Mouse (Mus musculus): ENCODE data around the gene Pcca.
A peak's percentile ranks its signal among the peaks of the same experiment; 100 is the strongest.
"Not testable (repeated sequence)": the region's sequence is repeated elsewhere in the genome, so short reads cannot be mapped to it uniquely, and the experiment has no call there.

Pcca gene

DNA sequence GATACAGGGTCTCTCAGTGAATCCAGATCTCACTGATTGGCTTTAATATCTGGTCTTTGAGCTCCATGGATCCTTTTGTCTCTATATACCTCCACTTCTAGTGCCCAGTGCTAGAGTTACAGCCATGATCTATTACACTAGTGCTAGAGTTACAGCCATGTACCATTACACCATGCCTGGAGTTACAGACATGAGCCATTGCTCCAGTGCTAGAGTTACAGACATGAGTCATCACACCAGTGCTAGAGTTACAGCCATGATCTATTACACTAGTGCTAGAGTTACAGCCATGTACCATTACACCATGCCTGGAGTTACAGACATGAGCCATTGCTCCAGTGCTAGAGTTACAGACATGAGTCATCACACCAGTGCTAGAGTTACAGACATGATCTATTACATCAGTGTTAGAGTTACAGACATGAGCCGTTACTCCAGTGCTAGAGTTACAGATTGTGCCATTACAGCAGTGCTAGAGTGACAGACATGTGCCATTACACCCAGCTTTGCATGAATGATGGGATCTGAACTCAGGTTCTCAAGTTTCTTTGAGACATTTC is 26.8 kb downstream of the Pcca start:
- DNase-seq (ENCODE audit: inconsistent ontology term) = not testable (repeated sequence)

DNA sequence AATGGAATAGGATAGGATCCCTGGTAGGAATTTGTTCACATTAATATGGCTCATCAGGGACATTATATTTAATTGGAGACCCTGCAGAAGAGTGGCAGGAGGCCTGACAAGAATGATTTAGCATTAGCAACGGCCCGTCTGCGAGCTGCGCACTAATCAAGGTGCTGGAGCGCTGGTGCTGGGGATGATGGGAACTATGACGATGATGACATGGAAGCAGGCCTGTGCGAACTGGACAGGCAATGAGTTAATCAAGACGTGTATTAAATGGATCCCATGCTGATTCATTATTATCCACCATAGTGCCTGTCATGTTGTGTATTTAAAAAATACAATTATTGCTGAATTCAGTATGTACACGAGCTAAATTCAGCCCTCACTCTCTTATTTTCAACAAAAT is 36.7 kb downstream of the Pcca start:
- DNase-seq (ENCODE audit: inconsistent ontology term) = no peak

DNA sequence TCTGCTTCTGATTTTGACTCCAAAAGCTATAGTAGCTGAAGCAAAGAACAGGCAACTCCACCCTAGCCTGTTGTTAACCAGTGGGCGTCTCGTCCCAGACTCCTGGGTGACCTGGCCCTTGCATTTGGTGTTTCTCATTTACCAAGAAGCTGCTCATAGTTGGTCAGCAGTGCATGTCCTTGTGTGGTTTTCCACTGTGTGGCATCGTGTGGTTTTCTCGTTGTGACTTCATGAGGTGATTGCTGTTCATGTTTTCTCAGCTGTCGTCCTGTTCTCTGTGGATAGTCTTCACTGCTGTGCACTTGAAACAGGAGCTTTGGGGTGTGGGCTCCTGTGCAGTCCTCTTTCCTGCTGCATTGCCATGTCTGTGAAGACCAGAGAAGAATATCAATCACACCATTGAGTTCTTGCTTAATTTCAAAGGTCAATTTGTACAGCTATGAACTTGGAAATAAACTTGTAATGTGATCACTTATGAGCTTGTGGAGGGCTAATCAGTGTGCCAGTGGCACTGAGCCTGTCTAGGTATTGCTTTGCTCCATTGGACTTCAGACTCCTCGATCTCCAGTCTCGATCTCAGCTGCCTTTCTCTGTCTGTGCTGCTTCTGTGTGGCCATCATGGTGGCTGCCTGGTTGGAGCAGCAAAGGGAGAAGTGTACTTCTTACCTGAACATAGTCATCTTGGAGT is 40.1 kb downstream of the Pcca start:
- DNase-seq (ENCODE audit: inconsistent ontology term) = no peak

DNA sequence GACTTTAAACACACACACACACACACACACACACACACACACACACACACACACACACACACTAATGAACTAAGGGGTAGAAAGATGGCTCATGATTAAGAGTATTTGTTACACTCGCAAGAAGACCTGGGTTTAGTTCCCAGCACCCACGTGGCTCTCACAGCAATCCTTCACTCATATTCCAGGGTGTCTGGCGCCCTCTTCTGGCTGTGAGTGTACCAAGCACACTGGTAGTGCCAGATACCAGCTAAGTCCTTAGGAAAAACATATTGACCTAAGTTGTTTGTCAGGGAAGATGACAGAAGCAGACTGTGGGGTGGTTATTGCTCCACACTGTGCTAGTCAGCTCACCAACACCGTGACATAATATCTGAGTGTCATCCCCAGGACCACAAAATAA is 43.7 kb downstream of the Pcca start:
- no peak for DNase-seq (ENCODE audit: inconsistent ontology term)

DNA sequence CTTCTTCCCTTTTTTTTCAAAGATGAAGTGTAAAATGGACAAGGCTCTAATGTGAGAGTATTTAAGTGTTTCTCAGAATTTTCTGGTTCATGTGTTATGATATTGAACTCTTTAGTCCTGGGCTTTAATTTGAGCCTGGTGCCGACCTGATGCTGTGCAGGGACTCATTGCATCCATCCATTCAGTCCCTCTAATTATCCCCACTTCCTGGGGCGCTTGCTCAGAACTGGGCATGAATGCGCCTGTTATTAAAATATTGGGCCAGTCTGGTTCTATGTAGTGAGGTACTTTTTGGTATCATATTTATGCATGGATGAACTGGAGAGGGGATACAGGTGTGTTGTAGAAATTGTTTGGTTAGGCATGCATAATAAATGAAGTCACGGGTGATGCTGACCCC is 47.9 kb downstream of the Pcca start:
- DNase-seq (ENCODE audit: inconsistent ontology term) = peak; percentile 46

DNA sequence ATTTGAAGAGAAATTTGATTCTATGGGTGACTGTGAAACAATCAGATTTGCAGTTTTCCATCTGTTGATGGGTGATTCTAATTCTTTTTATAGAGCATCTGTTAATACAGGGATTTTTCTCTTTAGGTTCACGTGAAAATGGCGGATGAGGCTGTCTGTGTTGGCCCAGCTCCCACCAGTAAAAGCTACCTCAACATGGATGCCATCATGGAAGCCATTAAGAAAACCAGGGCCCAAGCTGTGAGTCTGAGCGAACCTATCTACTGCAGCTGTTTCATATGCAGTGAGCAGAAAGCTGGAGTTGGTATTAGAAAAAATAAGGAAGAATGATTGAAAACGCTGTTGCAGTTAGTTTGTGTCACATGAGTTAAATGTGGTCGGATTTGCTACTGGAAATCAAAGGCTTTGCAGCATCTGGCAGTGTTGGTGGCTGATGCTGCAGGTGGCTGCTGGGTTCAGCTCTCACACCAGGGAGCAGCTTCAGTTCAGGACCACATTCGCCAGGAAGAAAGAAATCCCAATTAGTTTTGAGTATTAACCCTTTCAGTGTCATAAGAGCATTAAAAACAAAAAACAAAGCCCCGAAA is 48.5 kb downstream of the Pcca start:
- DNase-seq (ENCODE audit: inconsistent ontology term) = no peak

DNA sequence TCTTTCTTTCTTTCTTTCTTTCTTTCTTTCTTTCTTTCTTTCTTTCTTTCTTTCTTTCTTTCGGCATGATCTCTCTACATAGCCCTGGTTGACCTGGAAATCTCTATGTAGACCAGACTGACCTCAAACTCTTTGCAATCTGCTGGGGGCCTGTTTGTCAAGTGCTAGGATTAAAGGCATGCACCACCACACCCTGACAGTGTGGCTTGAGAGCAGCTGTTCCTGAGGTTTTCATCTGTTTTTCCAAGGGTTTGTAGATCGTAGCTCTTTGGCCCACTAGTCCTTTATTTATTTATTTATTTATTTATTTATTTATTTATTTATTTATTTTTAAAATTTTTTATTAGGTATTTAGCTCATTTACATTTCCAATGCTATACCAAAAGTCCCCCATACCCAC is 50.0 kb downstream of the Pcca start:
- not testable (repeated sequence) for DNase-seq (ENCODE audit: inconsistent ontology term)

DNA sequence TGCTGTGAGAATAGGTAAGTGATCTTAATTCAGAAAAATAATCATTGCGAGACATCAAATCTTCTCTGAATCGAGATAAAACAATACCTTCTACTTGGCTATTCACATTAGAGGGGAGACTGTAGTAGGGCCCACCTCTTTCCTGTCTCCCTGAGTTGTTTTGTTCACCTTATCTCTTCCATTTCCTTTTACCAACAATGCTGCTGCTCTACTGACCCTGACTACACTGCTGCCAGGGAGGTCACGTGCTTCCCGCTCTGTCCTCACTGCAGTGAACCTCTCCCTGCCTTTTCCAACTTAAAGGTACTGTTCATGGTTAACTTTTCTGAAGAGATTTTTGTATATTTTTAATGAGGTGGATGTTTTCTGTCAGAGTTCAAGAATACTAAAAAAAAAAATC is 52.8 kb downstream of the Pcca start:
- DNase-seq (ENCODE audit: inconsistent ontology term) = no peak

DNA sequence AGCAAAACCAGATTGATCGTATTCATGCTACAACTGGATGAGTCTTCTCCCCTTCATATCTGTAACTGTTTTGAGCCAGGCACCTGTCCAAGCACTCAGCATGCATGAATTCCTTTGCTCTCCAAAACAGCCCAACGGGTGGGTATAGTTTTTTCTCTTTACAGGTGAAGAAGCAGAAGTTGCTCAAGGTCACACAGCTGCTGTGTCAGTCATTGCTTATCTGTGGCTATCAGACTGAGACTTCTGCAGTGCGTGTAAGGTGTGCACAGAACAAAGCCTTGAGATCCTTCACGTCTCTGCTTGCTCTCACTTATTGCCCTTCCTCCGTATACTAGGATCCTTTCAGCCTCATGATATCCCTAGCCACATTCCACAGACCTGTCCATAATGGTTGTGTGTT is 63.4 kb downstream of the Pcca start:
- no peak for DNase-seq (ENCODE audit: inconsistent ontology term)

DNA sequence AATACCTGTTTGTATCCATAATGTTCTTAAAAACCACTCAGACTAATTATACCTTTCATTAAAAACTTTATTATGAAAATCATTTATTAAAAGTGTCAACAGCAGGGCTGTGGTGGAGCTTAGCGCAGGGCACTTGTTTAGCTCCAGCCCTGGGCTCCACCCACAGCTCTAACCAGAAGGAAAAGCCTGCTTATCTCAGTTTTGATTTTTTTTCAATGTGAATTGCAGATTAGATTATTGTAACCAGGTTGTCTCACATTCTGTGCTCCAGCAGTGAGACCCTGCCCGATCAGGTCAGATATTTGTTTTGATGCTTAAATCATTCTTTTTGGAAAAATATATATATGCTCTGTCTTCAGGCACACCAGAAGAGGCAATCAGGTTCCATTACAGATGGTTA is 64.7 kb downstream of the Pcca start:
- DNase-seq (ENCODE audit: inconsistent ontology term) = no peak

DNA sequence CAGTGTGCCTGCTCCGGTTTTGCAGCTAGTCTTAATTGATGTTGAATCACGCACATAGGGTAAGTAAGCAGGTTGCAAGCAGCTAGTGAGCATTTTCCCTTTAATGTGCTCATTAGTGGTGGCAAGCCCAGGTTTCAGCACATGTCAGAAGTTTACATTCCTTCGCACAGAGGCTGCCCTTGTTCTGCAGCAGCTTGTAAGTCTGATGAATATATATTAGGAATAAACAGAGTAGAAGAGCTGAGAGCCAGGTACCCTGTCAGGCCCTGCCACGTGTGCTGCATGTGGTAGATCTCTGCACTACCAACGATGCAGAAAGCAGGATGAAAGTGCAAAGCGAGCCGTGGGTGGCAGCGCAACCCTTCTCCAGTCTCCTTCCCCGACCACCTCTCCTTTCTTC is 65.7 kb downstream of the Pcca start:
- DNase-seq (ENCODE audit: inconsistent ontology term) = no peak

DNA sequence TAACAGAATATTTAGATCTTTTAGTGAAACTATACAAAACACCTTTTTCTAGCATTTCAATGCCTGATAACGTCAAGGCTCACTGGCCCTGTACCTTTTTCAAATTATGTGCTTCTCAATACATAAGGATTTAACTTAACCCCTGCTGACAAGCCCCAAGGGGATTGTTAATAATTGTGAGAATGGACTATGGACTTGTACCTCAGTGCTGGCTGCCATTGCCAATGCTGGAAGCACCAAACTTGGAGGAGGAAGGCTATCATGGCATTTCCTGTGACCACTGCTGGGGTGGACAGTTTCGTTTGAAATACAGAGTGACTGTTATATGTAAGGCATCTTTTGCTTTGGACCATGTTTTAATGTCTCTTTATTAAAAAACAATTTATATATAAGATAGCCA is 68.6 kb downstream of the Pcca start:
- no peak for DNase-seq (ENCODE audit: inconsistent ontology term)

DNA sequence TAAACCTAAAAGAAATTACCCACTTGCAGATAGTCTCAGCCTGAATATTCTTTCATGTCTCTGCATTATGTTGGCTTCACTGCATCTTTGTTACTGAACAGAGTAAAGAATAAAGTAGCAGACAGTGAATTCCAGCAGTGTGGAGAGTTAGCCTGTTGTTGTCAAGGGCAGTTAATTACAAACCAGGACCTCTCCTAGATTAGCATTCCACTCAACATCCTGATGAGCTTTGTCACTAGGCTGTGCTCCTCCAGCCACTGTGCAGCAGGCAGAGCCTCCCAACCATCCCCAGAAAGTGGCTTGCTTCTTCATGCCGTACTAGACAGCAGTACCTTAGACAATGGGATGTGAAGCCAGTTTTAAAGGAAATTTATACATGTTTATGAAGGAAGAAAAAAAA is 72.4 kb downstream of the Pcca start:
- peak; percentile 58 for DNase-seq (ENCODE audit: inconsistent ontology term)

DNA sequence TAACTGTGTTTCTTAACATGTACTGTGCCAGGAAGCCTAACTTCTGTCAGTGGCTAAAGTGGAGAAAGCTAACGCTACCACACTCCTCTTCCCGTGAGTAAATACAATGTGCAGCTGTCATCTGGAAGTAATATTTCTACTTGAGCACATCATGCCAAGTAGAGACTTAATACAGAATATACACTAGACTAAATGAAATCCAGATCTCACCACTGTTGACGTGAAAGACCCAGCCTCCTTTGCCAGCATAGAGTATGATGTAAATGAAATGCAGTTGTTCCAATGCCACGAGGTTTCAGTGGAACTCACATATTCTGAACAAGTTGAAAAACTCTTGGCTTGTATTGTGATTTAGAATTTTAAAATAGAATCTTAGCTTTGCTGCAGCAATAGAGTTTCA is 73.3 kb downstream of the Pcca start:
- DNase-seq (ENCODE audit: inconsistent ontology term) = no peak

DNA sequence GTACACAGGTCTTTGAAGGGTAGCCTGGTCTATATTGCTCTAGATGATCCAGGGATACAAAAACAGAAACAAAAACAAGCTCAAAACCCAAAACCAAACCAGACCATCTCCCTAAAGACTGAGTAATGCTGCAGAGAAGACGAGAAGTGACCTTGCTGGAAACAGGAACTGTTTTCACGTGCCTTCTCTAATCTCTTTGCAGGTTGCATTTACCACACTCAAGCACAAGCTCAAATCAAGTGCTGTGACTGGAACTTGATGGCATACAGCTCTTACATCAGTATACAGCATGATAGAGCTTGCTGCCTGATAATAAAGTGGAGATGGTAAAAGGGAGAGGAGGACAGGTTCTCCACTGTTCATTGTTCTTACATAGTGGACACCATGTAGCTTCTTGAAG is 74.2 kb downstream of the Pcca start:
- DNase-seq (ENCODE audit: inconsistent ontology term) = no peak

DNA sequence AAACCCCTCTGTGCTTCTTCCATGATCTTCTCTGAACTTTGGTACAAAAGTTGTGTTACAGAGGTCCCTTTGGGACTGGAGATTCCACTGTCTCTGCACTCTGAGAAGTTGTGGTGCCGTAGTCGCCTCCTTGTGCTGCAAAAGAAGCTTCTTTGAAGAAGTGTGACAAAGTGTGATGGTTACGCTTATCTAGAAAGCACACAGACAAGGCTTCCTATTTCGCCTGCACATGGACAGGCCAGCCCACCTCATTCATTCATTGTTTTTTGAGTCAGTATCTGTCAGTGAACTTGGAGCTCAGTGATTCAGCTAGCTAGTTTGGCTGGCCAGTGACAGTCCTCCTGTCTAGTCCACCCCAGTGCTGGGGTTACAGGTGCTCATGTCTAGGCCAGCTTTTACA is 76.9 kb downstream of the Pcca start:
- DNase-seq (ENCODE audit: inconsistent ontology term) = no peak

DNA sequence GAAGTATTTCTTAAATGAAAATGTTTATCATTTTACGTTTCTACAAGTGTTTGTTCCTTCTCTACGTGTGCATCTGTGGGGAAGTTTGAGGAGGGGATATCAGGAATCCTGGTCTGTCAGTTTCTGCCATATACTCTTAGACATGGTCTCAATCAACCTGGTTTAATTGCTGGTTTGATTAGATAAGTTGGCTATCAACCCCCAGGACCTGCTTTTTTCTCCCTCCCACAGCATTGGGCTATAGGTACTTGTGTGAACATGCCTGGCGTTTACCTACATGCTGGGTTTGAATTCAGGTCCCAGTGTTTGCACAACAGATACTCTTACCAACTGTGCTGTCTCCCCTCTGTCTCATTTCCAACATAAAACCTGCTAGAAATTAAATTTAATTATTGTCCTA is 78.2 kb downstream of the Pcca start:
- DNase-seq (ENCODE audit: inconsistent ontology term) = no peak

DNA sequence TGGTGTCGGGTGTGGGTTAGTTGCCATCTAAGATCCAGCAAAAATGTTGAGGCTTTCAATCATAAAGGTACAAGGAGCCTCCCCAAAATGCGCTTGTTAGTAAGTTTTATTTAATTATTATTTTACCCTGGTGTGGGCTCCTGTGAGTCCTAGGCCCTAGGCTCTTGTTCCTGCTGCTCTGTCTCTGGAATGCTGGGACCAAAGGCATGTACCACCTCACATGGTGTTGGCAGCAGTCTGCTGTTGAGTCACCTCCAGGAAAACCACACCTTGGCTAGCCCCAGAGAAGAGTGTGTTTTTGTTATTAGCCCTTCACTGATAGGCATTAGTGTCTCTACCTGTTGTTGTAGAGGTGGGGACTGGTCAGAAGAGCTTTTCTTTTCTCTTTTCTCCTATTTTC is 83.5 kb downstream of the Pcca start:
- DNase-seq (ENCODE audit: inconsistent ontology term) = no peak

DNA sequence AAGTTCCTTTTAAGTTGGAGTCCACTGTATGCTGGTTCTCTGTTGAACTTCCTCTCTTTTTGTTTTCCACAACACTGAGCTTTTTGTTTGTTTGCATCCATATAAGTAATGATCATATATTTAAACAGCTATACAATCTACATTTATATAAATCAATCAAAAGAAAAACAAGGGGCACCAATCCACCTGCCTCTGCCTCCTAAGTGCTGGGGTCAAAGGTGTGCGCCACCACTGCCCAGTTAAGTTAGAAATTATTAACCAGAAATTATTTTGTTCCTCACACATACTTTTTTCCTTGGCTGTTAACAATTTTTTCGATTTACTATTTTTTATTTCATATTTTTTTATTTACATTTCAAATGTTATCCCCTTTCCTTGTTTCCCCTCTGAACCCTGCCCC is 99.3 kb downstream of the Pcca start:
- DNase-seq (ENCODE audit: inconsistent ontology term) = no peak

DNA sequence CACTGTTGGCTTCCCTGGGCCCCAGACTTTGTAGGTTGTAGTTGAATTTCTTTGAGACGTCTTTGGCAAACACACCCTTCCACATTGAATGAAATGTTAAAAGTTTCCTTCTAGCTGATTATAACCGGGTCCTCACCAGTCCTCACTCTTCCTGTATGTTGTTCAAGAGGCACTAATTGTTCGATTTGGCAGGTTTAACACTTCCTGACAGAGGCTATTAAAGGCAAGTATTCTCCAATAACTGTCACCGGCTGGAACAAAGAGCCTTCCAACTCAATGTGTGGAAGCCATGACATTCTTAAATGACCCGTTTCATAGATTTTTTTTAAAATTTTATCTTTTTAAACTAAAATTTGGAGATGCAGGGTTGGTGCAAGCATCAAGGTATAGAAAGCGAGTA is 102.5 kb downstream of the Pcca start:
- peak; percentile 3 for DNase-seq (ENCODE audit: inconsistent ontology term)

DNA sequence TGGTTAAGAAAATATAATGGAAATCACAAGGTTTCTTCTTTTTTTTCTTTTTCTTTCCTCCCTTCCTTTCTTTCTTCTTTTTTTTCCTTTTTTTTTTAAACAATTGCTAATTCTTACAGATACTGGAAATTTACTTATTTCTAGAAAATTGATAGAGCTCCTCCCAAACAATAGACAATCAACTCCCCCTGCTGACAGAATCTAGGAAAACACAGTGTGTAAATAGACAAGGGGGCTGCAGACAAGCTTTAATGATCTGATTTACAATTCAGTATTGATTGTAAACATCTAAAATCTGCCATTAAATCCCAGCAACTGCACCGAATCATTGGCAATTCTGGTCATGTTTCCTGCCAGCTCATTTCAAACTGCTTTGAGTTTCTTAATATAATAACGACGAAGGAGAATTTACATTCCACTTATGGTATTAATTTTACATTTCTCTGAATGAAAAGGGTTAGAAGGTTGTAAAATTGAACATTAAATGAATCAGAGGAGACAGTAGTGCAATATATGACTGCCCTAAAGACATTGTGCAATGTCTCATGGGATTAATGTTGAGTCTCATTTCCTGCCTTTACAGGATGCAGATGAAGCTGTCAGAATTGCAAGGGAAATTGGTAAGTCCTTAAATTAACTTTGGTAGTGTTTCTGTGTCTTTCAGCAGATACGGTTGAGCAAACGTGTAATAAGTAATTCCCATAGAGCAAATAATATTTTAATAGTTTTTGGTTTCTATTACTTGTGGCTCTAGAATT is 103.9 kb downstream of the Pcca start:
- DNase-seq (ENCODE audit: inconsistent ontology term) = no peak

DNA sequence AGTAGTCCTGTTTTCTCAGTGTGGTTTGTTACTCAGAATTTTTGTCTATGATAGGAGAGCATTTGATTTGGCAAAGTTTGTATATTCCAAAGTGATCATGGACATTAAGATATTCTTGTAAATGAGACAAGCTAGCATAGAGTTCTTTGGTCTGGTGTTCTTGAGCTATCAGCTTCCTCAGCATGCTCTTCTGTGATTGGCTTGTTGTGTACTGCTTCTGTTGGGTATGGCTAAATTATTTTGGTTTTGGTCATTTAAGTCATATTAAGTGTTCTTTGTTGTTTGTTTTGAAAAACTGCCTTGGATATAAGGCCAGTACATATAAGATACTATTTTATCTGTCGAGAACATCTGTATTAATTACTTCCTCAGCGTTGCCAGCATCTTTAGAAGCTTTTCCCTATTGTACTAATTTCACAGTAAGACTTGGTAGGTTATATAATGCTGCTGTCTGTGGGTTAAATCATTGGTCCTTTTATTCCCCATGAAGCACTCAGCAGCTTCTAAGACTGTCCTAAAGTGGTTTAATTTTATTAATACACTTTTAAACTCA is 105.1 kb downstream of the Pcca start:
- DNase-seq (ENCODE audit: inconsistent ontology term) = no peak

DNA sequence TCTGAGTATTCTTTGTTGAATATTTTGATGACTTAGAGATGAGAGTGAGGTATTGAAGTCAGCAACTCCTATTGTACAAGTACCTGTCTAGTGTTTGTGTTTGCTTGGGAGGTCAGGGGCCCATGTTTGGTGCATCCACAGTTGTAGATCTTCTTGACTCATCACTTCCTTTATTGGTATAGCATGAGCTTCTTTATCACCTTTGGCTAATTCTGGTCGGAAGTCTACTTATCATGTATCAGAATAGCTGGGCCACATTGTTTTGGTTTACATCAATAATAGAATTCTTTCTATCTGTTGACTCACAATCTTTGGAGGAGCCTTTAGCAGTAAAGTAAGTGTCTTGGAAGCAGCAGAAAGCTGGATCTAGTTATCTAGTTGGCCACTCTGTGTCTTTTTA is 108.3 kb downstream of the Pcca start:
- no peak for DNase-seq (ENCODE audit: inconsistent ontology term)
